Mouse (Mus musculus) left cerebral cortex, postnatal 4 days (tissue): Measurements from ENCODE around the gene Mr1. TPM values are rescaled to one million over a fixed set of nuclear protein-coding genes. Genes with fewer than 3 reads are reported as not detected.

Experiments used
- total RNA-seq, 2 experiments: library from RNA; stranded (reverse); gene quantifications; 2 replicates each; pipeline ENCODE4 v1.2.3; 2021

Mr1 gene
- total RNA-seq, 2 experiments from 2014 or later = 1.5 to 1.8 TPM

Other genes starting within 250 kb of the Mr1 start
- 10 to 100 TPM; 12.0 TPM for gene Ier5, start 47.2 kb downstream of the Mr1 start, total RNA-seq
- gene Stx6, start 11.9 kb upstream of the Mr1 start, total RNA-seq = 100 to 1,000 TPM in 1 of 2 experiments, 10 to 100 TPM in 1; 99.3 to 102 TPM
- 1 to 10 TPM; 3.3 to 7.7 TPM for gene BC034090, start 97.6 kb upstream of the Mr1 start, total RNA-seq